Mouse (Mus musculus) embryonic facial prominence, embryonic 10.5 days (tissue): Measurements from ENCODE around the gene Gm49337. TPM values are rescaled to one million over a fixed set of nuclear protein-coding genes. Genes with fewer than 3 reads are reported as not detected.
A peak's percentile ranks its signal among the peaks of the same experiment; 100 is the strongest.
"Not testable (repeated sequence)": the region's sequence is repeated elsewhere in the genome, so short reads cannot be mapped to it uniquely, and the experiment has no call there.

ENCODE experiments used
- DNase-seq: peaks from one replicate; pipeline ENCODE4 v3.0.0-alpha.2; 2017; ENCODE audit warnings: low spot score
- H3K27ac ChIP-seq: fragments of 300-500 bp; sonication (generic); replicated peaks from 2 replicates; pipeline ENCODE4 v1.5.1; 2016; ENCODE audit warnings: mild to moderate bottlenecking
- H3K27me3 ChIP-seq: fragments of 300-500 bp; sonication (generic); replicated peaks from 2 replicates; pipeline ENCODE4 v1.6.1; 2016; ENCODE audit warnings: low read depth, mild to moderate bottlenecking; ENCODE audit not compliant: poor library complexity, severe bottlenecking
- H3K36me3 ChIP-seq: fragments of 300-500 bp; sonication (generic); replicated peaks from 2 replicates; pipeline ENCODE4 v1.6.1; 2016; ENCODE audit warnings: mild to moderate bottlenecking, moderate library complexity
- H3K4me1 ChIP-seq: fragments of 300-500 bp; sonication (generic); 2 replicates; pipeline ENCODE4 v1.6.1; 2016
- H3K4me3 ChIP-seq: fragments of 300-500 bp; sonication (generic); 2 replicates; pipeline ENCODE4 v1.5.1; 2016; ENCODE audit warnings: mild to moderate bottlenecking, moderate library complexity
- H3K9me3 ChIP-seq: fragments of 300-500 bp; sonication (generic); 2 replicates; pipeline ENCODE4 v1.6.1; 2016; ENCODE audit warnings: mild to moderate bottlenecking
- WGBS: fragments of 180-500 bp; shearing (Covaris S2); methylation state at CpG from one replicate; pipeline ENCODE4 v1.1.7; 2016; 5-methylcytosine and 5-hydroxymethylcytosine counted together
- polyA plus RNA-seq: library from polyadenylated mRNA; unstranded; fragments of >200 nt; fragmentation: Nextera tagmentation; extraction: Ambion mirVana; gene quantifications from 2 replicates; pipeline ENCODE4 v1.2.1, GENCODE M21; 2016

The Gm49337 gene
- polyA plus RNA-seq, 1 experiment from 2014 or later = not detected

GRCm38 (mm10) chr4:116221140-116221851 lies 48.1 kb downstream of the Gm49337 start, which contains the start of gene Pik3r3:
TSS of gene Pik3r3 (plus strand) at chr4:116221618.
- Histone ChIP-seq H3K36me3 (no peaks in the 10 kb centered on the region), H3K27me3 (no peaks in the 10 kb centered on the region), H3K4me1 (peaks cover 19% of the 10 kb centered on the region), H3K27ac (peak within 1 kb of the TSS; percentile 99), H3K9me3 (no peaks in the 10 kb centered on the region), H3K4me3 (peak within 1 kb of the TSS; percentile 75)
- DNase-seq = peak; percentile 99
- WGBS = under 1% methylated on average over 53 of the region's 53 CpGs

GRCm38 (mm10) chr4:116221996-116222842 lies 49.0 kb downstream of the Gm49337 start:
- Histone ChIP-seq H3K27me3 (no peaks in the 10 kb centered on the region), H3K27ac (peak overlapping the region; percentile 99), H3K36me3 (0 out of 2 replicates have a peak, but pooled peaks cover 2% of the 10 kb centered on the region), H3K9me3 (no peaks in the 10 kb centered on the region), H3K4me1 (peaks cover 19% of the 10 kb centered on the region), H3K4me3 (peak overlapping the region; percentile 75)
- peak; percentile 67 for DNase-seq
- under 1% methylated on average over 23 of the region's 23 CpGs for WGBS

- Histone ChIP-seq H3K4me1 (peaks cover 19% of the 10 kb centered on the region), H3K4me3 (peak overlapping the region; percentile 75), H3K9me3 (no peaks in the 10 kb centered on the region), H3K27ac (peak overlapping the region; percentile 99), H3K36me3 (0 out of 2 replicates have a peak, but pooled peaks cover 6% of the 10 kb centered on the region), H3K27me3 (no peaks in the 10 kb centered on the region)
- DNase-seq = no peak
- WGBS = 6% methylated on average over 6 of the region's 6 CpGs
Measured at GRCm38 (mm10) chr4:116222843-116223119, 49.6 kb downstream of the Gm49337 start.

GRCm38 (mm10) chr4:116243377-116243776 lies 70.2 kb downstream of the Gm49337 start:
- H3K4me3 ChIP-seq = no peak overlapping the region
- H3K4me1 ChIP-seq = no peaks in the 10 kb centered on the region
- peaks cover 45% of the 10 kb centered on the region for H3K36me3 ChIP-seq
- H3K9me3 ChIP-seq = no peaks in the 10 kb centered on the region
- H3K27ac ChIP-seq = no peak overlapping the region
- no peak for DNase-seq
- H3K27me3 ChIP-seq = no peaks in the 10 kb centered on the region
- 88% methylated on average over 3 of the region's 3 CpGs for WGBS

GRCm38 (mm10) chr4:116244240-116244639 lies 71.1 kb downstream of the Gm49337 start:
- 83% methylated on average over 2 of the region's 2 CpGs for WGBS
- H3K36me3 ChIP-seq = peaks cover 41% of the 10 kb centered on the region

GRCm38 (mm10) chr4:116245926-116246325 lies 72.7 kb downstream of the Gm49337 start:
- not testable (repeated sequence) for H3K27ac ChIP-seq, H3K4me3 ChIP-seq, H3K27me3 ChIP-seq, H3K9me3 ChIP-seq, H3K4me1 ChIP-seq
- 44% methylated on average over 3 of the region's 3 CpGs for WGBS
- peak; percentile 13 for DNase-seq
- peaks cover 30% of the 10 kb centered on the region for H3K36me3 ChIP-seq

More at GRCm38 (mm10) chr4:116244240-116244639, 71.1 kb downstream of the Gm49337 start:
- H3K27me3 ChIP-seq = no peaks in the 10 kb centered on the region
- DNase-seq = no peak
- no peak overlapping the region for H3K27ac ChIP-seq
- H3K4me1 ChIP-seq = no peaks in the 10 kb centered on the region
- H3K9me3 ChIP-seq = no peaks in the 10 kb centered on the region
- H3K4me3 ChIP-seq = no peak overlapping the region

- no peak overlapping the region for H3K4me3 ChIP-seq
- H3K9me3 ChIP-seq = no peaks in the 10 kb centered on the region
- no peaks in the 10 kb centered on the region for H3K4me1 ChIP-seq
- DNase-seq = no peak
- H3K27me3 ChIP-seq = no peaks in the 10 kb centered on the region
- H3K36me3 ChIP-seq = peaks cover 16% of the 10 kb centered on the region
- WGBS = 95% methylated on average over 3 of the region's 3 CpGs
- no peak overlapping the region for H3K27ac ChIP-seq
Measured at GRCm38 (mm10) chr4:116249986-116250385, 76.8 kb downstream of the Gm49337 start.

- no peaks in the 10 kb centered on the region for H3K9me3 ChIP-seq
- 94% methylated on average over 6 of the region's 6 CpGs for WGBS
- no peak overlapping the region for H3K27ac ChIP-seq
- peaks cover 99% of the 10 kb centered on the region for H3K36me3 ChIP-seq
- no peak overlapping the region for H3K4me3 ChIP-seq
- no peaks in the 10 kb centered on the region for H3K4me1 ChIP-seq
- H3K27me3 ChIP-seq = no peaks in the 10 kb centered on the region
- no peak for DNase-seq
Measured at GRCm38 (mm10) chr4:116268220-116268619, 95.0 kb downstream of the Gm49337 start.

- no peaks in the 10 kb centered on the region for H3K4me1 ChIP-seq
- DNase-seq = no peak
- H3K9me3 ChIP-seq = no peaks in the 10 kb centered on the region
- no peak overlapping the region for H3K27ac ChIP-seq
- 82% methylated on average over 2 of the region's 2 CpGs for WGBS
- no peaks in the 10 kb centered on the region for H3K27me3 ChIP-seq
- no peak overlapping the region for H3K4me3 ChIP-seq
- H3K36me3 ChIP-seq = peaks cover 61% of the 10 kb centered on the region
Measured at GRCm38 (mm10) chr4:116282211-116282610, 109.0 kb downstream of the Gm49337 start.

GRCm38 (mm10) chr4:116291561-116291960 lies 118.4 kb downstream of the Gm49337 start:
- no peak overlapping the region for H3K27ac ChIP-seq
- no peak overlapping the region for H3K4me3 ChIP-seq
- peaks cover 99% of the 10 kb centered on the region for H3K36me3 ChIP-seq
- WGBS = 89% methylated on average over 6 of the region's 6 CpGs
- no peaks in the 10 kb centered on the region for H3K4me1 ChIP-seq
- no peaks in the 10 kb centered on the region for H3K27me3 ChIP-seq
- DNase-seq = no peak
- no peaks in the 10 kb centered on the region for H3K9me3 ChIP-seq

- Histone ChIP-seq H3K36me3 (peaks cover 96% of the 10 kb centered on the region), H3K27ac (no peak overlapping the region), H3K4me1 (no peaks in the 10 kb centered on the region), H3K4me3 (no peak overlapping the region), H3K9me3 (no peaks in the 10 kb centered on the region), H3K27me3 (no peaks in the 10 kb centered on the region)
- 89% methylated on average over 12 of the region's 12 CpGs for WGBS
- no peak for DNase-seq
Measured at GRCm38 (mm10) chr4:116293296-116293695, 120.1 kb downstream of the Gm49337 start.

GRCm38 (mm10) chr4:116300878-116301355 lies 127.7 kb downstream of the Gm49337 start:
- WGBS = 76% methylated on average over 4 of the region's 4 CpGs
- no peaks in the 10 kb centered on the region for H3K27me3 ChIP-seq
- H3K36me3 ChIP-seq = peaks cover 87% of the 10 kb centered on the region
- H3K27ac ChIP-seq = no peak overlapping the region
- H3K4me3 ChIP-seq = no peak overlapping the region
- H3K4me1 ChIP-seq = no peaks in the 10 kb centered on the region
- no peaks in the 10 kb centered on the region for H3K9me3 ChIP-seq
- DNase-seq = no peak

GRCm38 (mm10) chr4:116304551-116304950 lies 131.4 kb downstream of the Gm49337 start:
- no peaks in the 10 kb centered on the region for H3K4me1 ChIP-seq
- peaks cover 91% of the 10 kb centered on the region for H3K36me3 ChIP-seq
- no peak overlapping the region for H3K4me3 ChIP-seq
- no peak overlapping the region for H3K27ac ChIP-seq
- H3K9me3 ChIP-seq = no peaks in the 10 kb centered on the region
- 31% methylated on average over 1 of the region's 1 CpGs for WGBS
- H3K27me3 ChIP-seq = no peaks in the 10 kb centered on the region
- DNase-seq = no peak
